Mouse (Mus musculus) c-Kit-positive CD71-positive TER-119-positive erythroid progenitor cells, embryonic 14.5 days (primary cell): ENCODE measurements around the gene 1700001C19Rik.

ENCODE experiments used
- DNase-seq: peaks from one replicate; pipeline ENCODE4 v3.0.0-alpha.2; 2013; ENCODE audit warnings: low spot score

Gene 1700001C19Rik

GRCm38 (mm10) chr17:47371451-47371850, 65.7 kb downstream of the 1700001C19Rik start:
- peak; percentile 60 for DNase-seq

DNA sequence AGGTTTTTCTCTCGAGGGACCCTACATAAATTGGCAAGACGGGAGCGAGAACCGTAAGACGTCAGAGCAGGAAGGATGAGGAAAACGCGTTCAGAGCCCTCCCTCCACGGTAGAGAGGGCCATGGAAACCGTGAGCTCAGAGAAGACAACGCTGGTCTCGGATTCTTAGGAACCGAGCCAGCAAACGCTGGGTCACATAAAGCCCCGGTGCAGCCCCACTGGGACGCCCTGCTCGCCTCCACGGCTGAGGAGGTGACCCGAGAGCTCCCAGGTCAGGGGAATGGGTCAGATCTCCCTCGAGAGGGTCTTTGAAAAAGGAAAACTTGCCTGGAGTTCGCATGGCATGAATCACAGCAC, 68.1 kb downstream of the 1700001C19Rik start:
- DNase-seq = no peak

- DNase-seq = peak; percentile 88
Observed at GRCm38 (mm10) chr17:47368401-47369086, 68.6 kb downstream of the 1700001C19Rik start, which contains the start of gene Mrps10. Mrps10 (plus strand) TSS chr17:47368887.
